Mouse (Mus musculus): ENCODE data around the gene E130308A19Rik. TPM values are rescaled to one million over a fixed set of nuclear protein-coding genes. Genes with fewer than 3 reads are reported as not detected.

E130308A19Rik gene
- polyA plus RNA-seq, 1 experiment, result 31.6 TPM

DNA sequence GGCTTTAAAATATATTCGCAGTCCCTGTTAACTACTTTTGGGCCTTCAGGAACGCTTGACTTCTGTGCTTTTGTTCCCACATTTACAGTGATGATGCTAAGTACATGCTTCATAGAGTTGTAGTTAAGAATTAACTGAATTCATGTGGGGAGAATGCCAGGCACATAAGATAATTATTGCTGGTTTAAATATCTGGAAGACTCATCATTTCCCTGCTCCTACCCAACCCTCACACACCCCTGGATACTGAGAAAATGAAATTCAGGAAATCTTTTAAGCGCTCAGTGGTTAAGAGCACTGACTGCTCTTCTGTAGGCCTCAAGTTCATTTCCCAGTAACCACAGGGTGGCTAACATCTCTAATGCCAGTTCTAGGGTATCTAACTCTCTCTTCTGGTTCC lies 16.0 kb downstream of the E130308A19Rik start:
- DNase-seq (ENCODE audit: low read depth), result no peak
- TF ChIP-seq CTCF (IDR thresholded peaks at IDR 0.05; ENCODE audit: borderline replicate concordance, extremely low read depth, insufficient read depth, insufficient read length) (no peak), POLR2A (IDR thresholded peaks at IDR 0.05; ENCODE audit: borderline replicate concordance, extremely low read depth, insufficient read depth, insufficient read length, poor library complexity, severe bottlenecking) (no peak)

DNA sequence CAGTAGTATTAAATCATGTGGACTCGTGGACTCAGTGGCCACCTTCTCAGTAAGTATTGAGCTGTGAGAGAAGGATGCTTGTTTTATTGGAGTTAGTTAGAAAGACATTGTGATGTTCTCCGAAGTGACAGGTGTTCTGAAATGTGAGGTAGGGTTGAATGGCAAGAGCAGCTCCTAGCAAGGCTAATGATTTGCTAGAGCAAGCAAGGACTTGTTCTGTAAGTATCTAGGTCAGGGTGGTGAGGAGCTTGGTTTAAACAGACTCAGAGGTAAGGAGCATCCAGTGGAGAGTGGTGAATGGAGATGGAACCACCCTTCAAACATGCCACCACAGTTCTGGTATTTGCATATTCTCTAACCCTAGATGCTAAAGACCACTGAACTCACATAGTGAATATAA lies 16.6 kb downstream of the E130308A19Rik start:
- TF ChIP-seq CTCF (IDR thresholded peaks at IDR 0.05; ENCODE audit: borderline replicate concordance, extremely low read depth, insufficient read depth, insufficient read length), result no peak
- no peak for TF ChIP-seq POLR2A (IDR thresholded peaks at IDR 0.05; ENCODE audit: borderline replicate concordance, extremely low read depth, insufficient read depth, insufficient read length, poor library complexity, severe bottlenecking)

DNA sequence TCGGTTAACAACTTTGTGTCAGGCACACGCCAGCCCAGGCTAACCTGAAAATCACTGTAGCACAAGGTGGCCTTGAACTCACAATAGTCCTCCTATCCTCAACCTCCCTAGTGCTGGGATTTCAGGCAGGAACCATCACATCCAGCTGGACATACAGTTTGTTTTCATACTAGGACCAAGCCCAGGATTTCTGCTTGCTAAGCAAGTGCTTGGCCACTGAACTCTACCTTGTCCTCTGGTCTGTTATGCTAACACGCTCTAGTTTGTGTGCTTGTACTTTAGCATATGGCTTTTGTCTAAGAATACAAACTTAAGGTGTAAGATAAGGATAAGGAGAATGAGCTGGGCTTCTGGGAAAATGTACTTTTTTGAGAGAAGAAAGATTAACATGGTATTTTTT lies 18.4 kb downstream of the E130308A19Rik start:
- TF ChIP-seq CTCF (IDR thresholded peaks at IDR 0.05; ENCODE audit: borderline replicate concordance, extremely low read depth, insufficient read depth, insufficient read length) (no peak), POLR2A (IDR thresholded peaks at IDR 0.05; ENCODE audit: borderline replicate concordance, extremely low read depth, insufficient read depth, insufficient read length, poor library complexity, severe bottlenecking) (no peak)
- DNase-seq (ENCODE audit: low read depth), result no peak

More for the DNA sequence above, 16.6 kb downstream of the E130308A19Rik start:
- DNase-seq (ENCODE audit: low read depth), result no peak

GRCm38 (mm10) chr4:59644992-59645391 lies 19.0 kb downstream of the E130308A19Rik start:
- peak; percentile 81 for DNase-seq (ENCODE audit: low read depth)
- TF ChIP-seq CTCF (IDR thresholded peaks at IDR 0.05; ENCODE audit: borderline replicate concordance, extremely low read depth, insufficient read depth, insufficient read length), result no peak
- TF ChIP-seq POLR2A (IDR thresholded peaks at IDR 0.05; ENCODE audit: borderline replicate concordance, extremely low read depth, insufficient read depth, insufficient read length, poor library complexity, severe bottlenecking), result no peak

DNA sequence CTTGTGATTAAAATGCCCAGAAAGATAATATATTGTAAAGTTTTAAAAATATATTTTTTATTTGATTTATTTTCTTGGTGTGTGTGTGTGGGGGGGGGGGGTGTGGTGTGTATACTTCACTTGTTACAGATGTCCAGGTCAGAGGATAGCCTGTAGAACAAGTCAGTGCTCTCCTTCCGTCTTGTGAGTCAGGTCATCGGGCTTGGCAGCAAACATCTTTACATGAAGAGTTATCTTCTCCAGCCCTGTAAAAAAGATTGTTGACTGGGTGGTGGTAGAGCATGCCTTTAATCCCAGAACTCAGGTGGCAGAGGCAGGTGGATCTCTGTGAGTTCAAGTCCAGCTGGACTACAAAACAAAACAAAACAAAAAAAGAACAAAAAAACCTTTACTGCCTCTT lies 19.6 kb downstream of the E130308A19Rik start:
- TF ChIP-seq POLR2A (IDR thresholded peaks at IDR 0.05; ENCODE audit: borderline replicate concordance, extremely low read depth, insufficient read depth, insufficient read length, poor library complexity, severe bottlenecking) (no peak), CTCF (IDR thresholded peaks at IDR 0.05; ENCODE audit: borderline replicate concordance, extremely low read depth, insufficient read depth, insufficient read length) (no peak)
- no peak for DNase-seq (ENCODE audit: low read depth)

GRCm38 (mm10) chr4:59646020-59646696 lies 20.1 kb downstream of the E130308A19Rik start:
- no peak for TF ChIP-seq CTCF (IDR thresholded peaks at IDR 0.05; ENCODE audit: borderline replicate concordance, extremely low read depth, insufficient read depth, insufficient read length)
- no peak for TF ChIP-seq POLR2A (IDR thresholded peaks at IDR 0.05; ENCODE audit: borderline replicate concordance, extremely low read depth, insufficient read depth, insufficient read length, poor library complexity, severe bottlenecking)
- no peak for DNase-seq (ENCODE audit: low read depth)

DNA sequence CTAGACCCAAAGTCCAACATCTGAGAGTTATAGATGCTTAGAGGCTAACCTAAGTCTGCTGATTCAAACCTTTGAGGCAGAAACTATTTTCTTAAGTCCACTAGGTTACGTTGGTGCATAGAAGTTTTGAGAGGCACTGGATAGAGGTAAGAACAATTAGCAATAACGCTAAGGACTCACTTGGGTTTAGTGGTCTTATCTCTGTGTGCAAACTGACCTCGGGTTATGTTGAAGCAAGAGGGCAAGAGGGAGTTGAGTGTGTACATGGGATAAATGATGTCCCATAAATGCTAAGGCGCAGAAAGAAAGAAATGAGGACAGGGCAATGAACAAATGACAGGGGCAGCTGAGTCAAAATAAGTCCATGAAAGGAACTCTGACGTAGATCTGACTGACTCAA lies 23.1 kb downstream of the E130308A19Rik start:
- TF ChIP-seq POLR2A (IDR thresholded peaks at IDR 0.05; ENCODE audit: borderline replicate concordance, extremely low read depth, insufficient read depth, insufficient read length, poor library complexity, severe bottlenecking) (no peak), CTCF (IDR thresholded peaks at IDR 0.05; ENCODE audit: borderline replicate concordance, extremely low read depth, insufficient read depth, insufficient read length) (no peak)

GRCm38 (mm10) chr4:59652166-59652681 lies 26.2 kb downstream of the E130308A19Rik start:
- no peak for TF ChIP-seq POLR2A (IDR thresholded peaks at IDR 0.05; ENCODE audit: borderline replicate concordance, extremely low read depth, insufficient read depth, insufficient read length, poor library complexity, severe bottlenecking)
- TF ChIP-seq CTCF (IDR thresholded peaks at IDR 0.05; ENCODE audit: borderline replicate concordance, extremely low read depth, insufficient read depth, insufficient read length), result no peak
- DNase-seq (ENCODE audit: low read depth), result no peak

More for the DNA sequence above, 23.1 kb downstream of the E130308A19Rik start:
- no peak for DNase-seq (ENCODE audit: low read depth)

GRCm38 (mm10) chr4:59656061-59656642 lies 30.1 kb downstream of the E130308A19Rik start:
- TF ChIP-seq CTCF (IDR thresholded peaks at IDR 0.05; ENCODE audit: borderline replicate concordance, extremely low read depth, insufficient read depth, insufficient read length) (no peak), POLR2A (IDR thresholded peaks at IDR 0.05; ENCODE audit: borderline replicate concordance, extremely low read depth, insufficient read depth, insufficient read length, poor library complexity, severe bottlenecking) (no peak)
- no peak for DNase-seq (ENCODE audit: low read depth)

- no peak for TF ChIP-seq CTCF (IDR thresholded peaks at IDR 0.05; ENCODE audit: borderline replicate concordance, extremely low read depth, insufficient read depth, insufficient read length)
- TF ChIP-seq POLR2A (IDR thresholded peaks at IDR 0.05; ENCODE audit: borderline replicate concordance, extremely low read depth, insufficient read depth, insufficient read length, poor library complexity, severe bottlenecking), result no peak
- no peak for DNase-seq (ENCODE audit: low read depth)
These were observed 36.2 kb downstream of the E130308A19Rik start for GRCm38 (mm10) chr4:59662163-59662562.

DNA sequence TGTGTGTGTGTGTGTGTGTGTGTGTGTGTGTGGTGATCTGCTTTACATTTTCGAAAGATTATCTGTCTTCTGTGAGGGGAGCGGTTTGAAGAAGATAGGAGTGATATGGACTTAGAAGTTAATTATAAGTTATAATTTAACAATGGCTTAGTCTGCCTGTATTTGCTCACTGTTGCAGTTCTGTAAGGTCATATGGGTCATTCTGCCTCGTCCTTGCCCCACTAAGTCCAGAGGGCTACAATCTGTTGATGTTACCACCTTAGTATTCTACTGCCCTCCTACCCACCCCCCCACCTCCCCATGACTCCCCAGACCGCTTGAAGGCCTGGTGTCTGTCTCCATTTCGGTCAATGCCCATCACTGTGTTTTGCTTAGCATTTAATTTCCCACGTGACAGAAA lies 37.4 kb downstream of the E130308A19Rik start:
- no peak for DNase-seq (ENCODE audit: low read depth)
- no peak for TF ChIP-seq CTCF (IDR thresholded peaks at IDR 0.05; ENCODE audit: borderline replicate concordance, extremely low read depth, insufficient read depth, insufficient read length)

All from brain, embryonic 14.5 days (tissue).